Mouse (Mus musculus) heart, embryonic 10.5 days (tissue): ENCODE measurements around the gene Styx. TPM values are rescaled to one million over a fixed set of nuclear protein-coding genes. Genes with fewer than 3 reads are reported as not detected.
A peak's percentile ranks its signal among the peaks of the same experiment; 100 is the strongest.

Experiments used
- DNase-seq: peaks from one replicate; pipeline ENCODE4 v3.0.0-alpha.2; 2017; ENCODE audit warnings: low spot score
- H3K27ac ChIP-seq: fragments of 300-500 bp; sonication (generic); 2 replicates; pipeline ENCODE4 v1.5.1; 2016; ENCODE audit warnings: mild to moderate bottlenecking
- H3K27me3 ChIP-seq: fragments of 300-500 bp; sonication (generic); 2 replicates; pipeline ENCODE4 v1.6.1; 2016; ENCODE audit warnings: mild to moderate bottlenecking; ENCODE audit not compliant: poor library complexity, insufficient read depth, severe bottlenecking
- H3K36me3 ChIP-seq: fragments of 300-500 bp; sonication (generic); 2 replicates; pipeline ENCODE4 v1.6.1; 2016; ENCODE audit warnings: mild to moderate bottlenecking, moderate library complexity
- H3K4me1 ChIP-seq: fragments of 300-500 bp; sonication (generic); 2 replicates; pipeline ENCODE4 v1.6.1; 2016; ENCODE audit warnings: mild to moderate bottlenecking
- H3K4me3 ChIP-seq: fragments of 300-500 bp; sonication (generic); 2 replicates; pipeline ENCODE4 v1.5.1; 2016; ENCODE audit warnings: mild to moderate bottlenecking, moderate library complexity
- H3K9me3 ChIP-seq: fragments of 300-500 bp; sonication (generic); 2 replicates; pipeline ENCODE4 v1.6.1; 2016; ENCODE audit warnings: mild to moderate bottlenecking, moderate library complexity
- WGBS: fragments of 180-500 bp; shearing (Covaris S2); methylation state at CpG from one replicate; pipeline ENCODE4 v1.1.7; 2016; 5-methylcytosine and 5-hydroxymethylcytosine counted together
- polyA plus RNA-seq: library from polyadenylated mRNA; unstranded; fragments of >200 nt; fragmentation: Nextera tagmentation; extraction: Ambion mirVana; gene quantifications from 2 replicates; pipeline ENCODE4 v1.2.1, GENCODE M21; 2016

Gene Styx
- polyA plus RNA-seq, 1 experiment from 2014 or later: 49.6 TPM

- H3K4me3 ChIP-seq: no peak overlapping the region
- H3K36me3 ChIP-seq: no peaks in the 10 kb centered on the region
- no peak overlapping the region for H3K27ac ChIP-seq
- no peak for DNase-seq
- no peaks in the 10 kb centered on the region for H3K27me3 ChIP-seq
- peaks cover 6% of the 10 kb centered on the region; the same call in 1 of the 2 replicates for H3K4me1 ChIP-seq
- 86% methylated on average over 13 of the region's 13 CpGs for WGBS
- peaks cover 8% of the 10 kb centered on the region; the same call in 1 of the 2 replicates for H3K9me3 ChIP-seq
These were observed 79.4 kb downstream of the Styx start for GRCm38 (mm10) chr14:45430066-45430842.

GRCm38 (mm10) chr14:45432003-45432402 lies 81.1 kb downstream of the Styx start:
- no peak for DNase-seq
- Histone ChIP-seq H3K4me3 (no peak overlapping the region), H3K4me1 (peaks cover 10% of the 10 kb centered on the region; the same call in 1 of the 2 replicates), H3K27me3 (no peaks in the 10 kb centered on the region), H3K9me3 (peaks cover 5% of the 10 kb centered on the region; the same call in 1 of the 2 replicates), H3K27ac (no peak overlapping the region), H3K36me3 (no peaks in the 10 kb centered on the region)
- WGBS: 65% methylated on average over 4 of the region's 4 CpGs

GRCm38 (mm10) chr14:45434220-45434619 lies 83.3 kb downstream of the Styx start:
- 66% methylated on average over 6 of the region's 6 CpGs for WGBS
- no peak for DNase-seq
- no peaks in the 10 kb centered on the region for H3K36me3 ChIP-seq
- no peaks in the 10 kb centered on the region for H3K27me3 ChIP-seq
- no peak overlapping the region for H3K4me3 ChIP-seq
- no peak overlapping the region for H3K27ac ChIP-seq
- 0 out of 2 replicates have a peak, but pooled peaks cover 5% of the 10 kb centered on the region for H3K9me3 ChIP-seq
- H3K4me1 ChIP-seq: peaks cover 22% of the 10 kb centered on the region

- Histone ChIP-seq H3K27me3 (no peaks in the 10 kb centered on the region), H3K27ac (no peak overlapping the region), H3K36me3 (no peaks in the 10 kb centered on the region), H3K4me1 (peaks cover 30% of the 10 kb centered on the region), H3K9me3 (no peaks in the 10 kb centered on the region), H3K4me3 (no peak overlapping the region)
- DNase-seq: no peak
- WGBS: 71% methylated on average over 19 of the region's 19 CpGs
These were observed 87.5 kb downstream of the Styx start for GRCm38 (mm10) chr14:45438250-45438930.

GRCm38 (mm10) chr14:45438931-45439275 lies 88.0 kb downstream of the Styx start:
- H3K36me3 ChIP-seq: no peaks in the 10 kb centered on the region
- no peak overlapping the region for H3K27ac ChIP-seq
- no peak for DNase-seq
- H3K4me1 ChIP-seq: peaks cover 30% of the 10 kb centered on the region
- 90% methylated on average over 2 of the region's 2 CpGs for whole genome bisulfite sequencing
- H3K9me3 ChIP-seq: no peaks in the 10 kb centered on the region
- no peak overlapping the region for H3K4me3 ChIP-seq
- H3K27me3 ChIP-seq: no peaks in the 10 kb centered on the region

GRCm38 (mm10) chr14:45439387-45439786 lies 88.5 kb downstream of the Styx start:
- no peaks in the 10 kb centered on the region for H3K27me3 ChIP-seq
- H3K9me3 ChIP-seq: no peaks in the 10 kb centered on the region
- H3K36me3 ChIP-seq: no peaks in the 10 kb centered on the region
- H3K4me3 ChIP-seq: no peak overlapping the region
- DNase-seq: no peak
- peaks cover 30% of the 10 kb centered on the region for H3K4me1 ChIP-seq
- no peak overlapping the region for H3K27ac ChIP-seq
- 71% methylated on average over 9 of the region's 9 CpGs for WGBS

GRCm38 (mm10) chr14:45441291-45441690 lies 90.4 kb downstream of the Styx start:
- H3K9me3 ChIP-seq: no peaks in the 10 kb centered on the region
- no peak for DNase-seq
- H3K27me3 ChIP-seq: no peaks in the 10 kb centered on the region
- no peaks in the 10 kb centered on the region for H3K36me3 ChIP-seq
- peaks cover 37% of the 10 kb centered on the region for H3K4me1 ChIP-seq
- WGBS: 73% methylated on average over 6 of the region's 6 CpGs
- H3K4me3 ChIP-seq: no peak overlapping the region
- no peak overlapping the region for H3K27ac ChIP-seq

GRCm38 (mm10) chr14:45442781-45443560 lies 92.1 kb downstream of the Styx start:
- Histone ChIP-seq H3K9me3 (no peaks in the 10 kb centered on the region), H3K27ac (no peak overlapping the region; the same call in 1 of the 2 replicates), H3K4me3 (no peak overlapping the region), H3K4me1 (peaks cover 24% of the 10 kb centered on the region), H3K27me3 (no peaks in the 10 kb centered on the region), H3K36me3 (no peaks in the 10 kb centered on the region)
- DNase-seq: no peak
- WGBS: 58% methylated on average over 12 of the region's 12 CpGs

GRCm38 (mm10) chr14:45444870-45445269 lies 94.0 kb downstream of the Styx start:
- no peaks in the 10 kb centered on the region for H3K36me3 ChIP-seq
- H3K4me1 ChIP-seq: peaks cover 22% of the 10 kb centered on the region
- no peak overlapping the region for H3K4me3 ChIP-seq
- 44% methylated on average over 7 of the region's 7 CpGs for WGBS
- H3K27me3 ChIP-seq: no peaks in the 10 kb centered on the region
- H3K9me3 ChIP-seq: no peaks in the 10 kb centered on the region
- no peak for DNase-seq
- peak overlapping the region; percentile 81 for H3K27ac ChIP-seq

- H3K27ac ChIP-seq: peak overlapping the region; percentile 81
- H3K4me3 ChIP-seq: no peak overlapping the region
- peaks cover 23% of the 10 kb centered on the region for H3K4me1 ChIP-seq
- peak; percentile 74 for DNase-seq
- no peaks in the 10 kb centered on the region for H3K9me3 ChIP-seq
- H3K36me3 ChIP-seq: no peaks in the 10 kb centered on the region
- WGBS: 36% methylated on average over 12 of the region's 12 CpGs
- H3K27me3 ChIP-seq: no peaks in the 10 kb centered on the region
These were observed 94.6 kb downstream of the Styx start for GRCm38 (mm10) chr14:45445445-45445844.

- 73% methylated on average over 3 of the region's 3 CpGs for WGBS
- DNase-seq: no peak
- H3K27ac ChIP-seq: no peak overlapping the region
These were observed 95.9 kb downstream of the Styx start for GRCm38 (mm10) chr14:45446777-45447176.

GRCm38 (mm10) chr14:45451090-45451489 lies 100.2 kb downstream of the Styx start:
- WGBS: 11% methylated on average over 2 of the region's 2 CpGs

More at GRCm38 (mm10) chr14:45446777-45447176, 95.9 kb downstream of the Styx start:
- Histone ChIP-seq H3K36me3 (no peaks in the 10 kb centered on the region), H3K4me3 (no peak overlapping the region), H3K4me1 (peaks cover 33% of the 10 kb centered on the region), H3K9me3 (no peaks in the 10 kb centered on the region), H3K27me3 (no peaks in the 10 kb centered on the region)

More at GRCm38 (mm10) chr14:45451090-45451489, 100.2 kb downstream of the Styx start:
- Histone ChIP-seq H3K27ac (peak overlapping the region; percentile 43), H3K9me3 (no peaks in the 10 kb centered on the region), H3K4me1 (peaks cover 47% of the 10 kb centered on the region), H3K4me3 (no peak overlapping the region), H3K36me3 (no peaks in the 10 kb centered on the region), H3K27me3 (no peaks in the 10 kb centered on the region)
- DNase-seq: no peak
